Mouse (Mus musculus) adrenal gland, postnatal 4 days (tissue): ENCODE measurements around the gene Arrb1. TPM values are rescaled to one million over a fixed set of nuclear protein-coding genes. Genes with fewer than 3 reads are reported as not detected.
A peak's percentile ranks its signal among the peaks of the same experiment; 100 is the strongest.

ENCODE experiments used
- DNase-seq, 2 experiments: peaks; one replicate each; pipeline ENCODE4 v3.0.0; 2021 to 2022; ENCODE audit warnings: low spot score in 2 of 2, mixed read lengths in 2 of 2
- total RNA-seq, 2 experiments: library from RNA; stranded (reverse); gene quantifications; 2 replicates each; pipeline ENCODE4 v1.2.3; 2021

Arrb1 gene
- total RNA-seq, 2 experiments from 2014 or later = 74.9 to 76.9 TPM

DNA sequence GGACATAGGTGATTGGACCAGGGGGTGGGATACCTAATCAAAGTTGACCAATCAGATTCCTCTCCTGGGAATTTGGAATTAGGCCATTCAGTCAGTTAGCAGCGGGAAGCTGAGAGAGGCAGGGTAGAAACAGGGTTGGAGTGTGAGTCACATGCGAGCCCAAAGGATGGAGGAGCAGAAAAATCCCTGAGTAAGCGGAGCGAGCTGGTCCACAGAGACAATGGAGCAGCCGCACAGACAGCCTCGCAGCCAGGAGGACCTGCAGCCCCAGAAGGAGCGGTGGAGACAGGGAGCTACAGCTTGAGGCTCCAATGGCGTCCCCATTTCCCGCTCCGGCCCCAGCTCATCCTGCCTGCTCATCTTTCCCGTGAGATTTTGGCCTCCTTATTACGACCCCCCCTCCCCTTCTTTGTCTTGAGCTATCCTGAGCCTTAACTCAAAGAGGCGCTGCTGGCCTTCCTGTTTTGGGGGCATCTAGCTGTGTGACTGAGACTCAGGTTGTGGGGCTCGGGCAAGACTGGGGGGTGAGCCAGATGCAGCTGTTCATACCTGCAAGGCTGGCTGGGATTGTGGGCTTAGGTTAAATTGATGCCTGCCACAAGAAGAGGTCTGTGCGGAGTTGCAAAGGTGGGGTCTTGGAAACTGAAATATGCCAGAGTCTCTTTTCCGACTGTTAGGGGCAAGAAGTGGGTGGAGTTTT, 44.4 kb downstream of the Arrb1 start:
- no peak for DNase-seq

DNA sequence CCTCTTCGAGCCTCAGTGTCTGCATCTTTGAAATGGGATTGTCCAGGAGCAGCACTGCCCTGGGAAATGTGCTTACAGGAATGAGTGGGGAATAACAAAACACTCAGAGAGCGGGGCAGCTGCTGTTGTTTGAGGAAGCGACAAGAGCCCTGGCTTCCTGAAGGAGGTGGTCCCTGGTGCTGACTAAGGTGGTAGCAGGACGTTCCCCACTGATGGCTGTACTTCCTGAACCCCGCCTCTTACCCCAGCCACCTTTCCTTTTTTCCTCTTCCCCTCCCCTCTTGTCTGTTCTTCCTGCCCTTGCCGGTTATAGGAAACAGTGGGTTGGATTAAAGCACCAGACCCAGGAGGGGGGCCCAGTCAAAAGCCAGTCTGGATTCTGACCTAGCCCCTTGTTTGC, 45.0 kb downstream of the Arrb1 start:
- no peak for DNase-seq

DNA sequence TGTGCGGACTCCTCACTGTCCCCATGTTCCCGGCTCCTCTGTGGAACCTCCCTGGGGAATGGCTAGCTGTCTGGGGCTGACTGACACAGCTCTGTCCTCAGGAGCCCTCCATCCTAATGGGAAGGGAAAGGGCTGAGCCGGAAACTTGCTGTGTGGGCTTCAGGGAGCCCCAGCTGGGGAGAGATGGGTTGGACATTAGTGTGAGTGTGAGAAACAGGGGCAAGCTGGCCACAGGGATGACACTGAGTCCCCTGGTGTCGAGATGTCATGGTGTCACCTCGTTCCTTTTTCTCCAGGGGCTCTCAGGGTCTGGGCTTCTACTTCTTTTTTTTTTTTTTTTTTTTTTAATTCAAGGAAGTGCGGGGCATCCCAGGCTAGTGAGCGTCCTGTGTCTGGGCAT, 47.0 kb downstream of the Arrb1 start:
- no peak for DNase-seq

- DNase-seq = no peak
Observed at GRCm38 (mm10) chr7:99582867-99583266, 47.6 kb downstream of the Arrb1 start.

GRCm38 (mm10) chr7:99583625-99584024, 48.4 kb downstream of the Arrb1 start:
- DNase-seq = no peak

DNA sequence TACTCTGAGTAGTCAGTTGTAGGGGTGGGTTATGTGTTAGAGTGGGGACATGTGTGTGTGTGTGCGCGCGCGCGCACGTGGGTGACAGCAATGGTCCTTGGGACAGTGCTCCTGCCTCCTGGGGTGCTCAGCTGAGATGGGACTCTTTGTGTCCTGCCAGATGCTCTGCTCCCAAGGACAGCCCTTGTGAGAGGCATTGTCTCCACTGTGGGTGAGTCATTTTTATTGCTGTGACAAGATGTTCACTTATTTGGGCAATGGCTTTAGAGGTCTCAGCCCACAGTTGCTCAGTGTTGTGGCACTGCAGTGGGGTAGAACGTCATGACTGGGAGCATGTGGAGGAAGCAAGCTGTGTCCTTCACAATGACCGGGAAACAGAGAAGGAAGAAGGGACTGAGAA, 50.7 kb downstream of the Arrb1 start:
- DNase-seq = no peak

- DNase-seq = no peak
Observed at GRCm38 (mm10) chr7:99590064-99590463, 54.8 kb downstream of the Arrb1 start.

- DNase-seq = no peak
Observed at GRCm38 (mm10) chr7:99590646-99591045, 55.4 kb downstream of the Arrb1 start.

- DNase-seq = no peak
Observed at GRCm38 (mm10) chr7:99592669-99593068, 57.4 kb downstream of the Arrb1 start.

DNA sequence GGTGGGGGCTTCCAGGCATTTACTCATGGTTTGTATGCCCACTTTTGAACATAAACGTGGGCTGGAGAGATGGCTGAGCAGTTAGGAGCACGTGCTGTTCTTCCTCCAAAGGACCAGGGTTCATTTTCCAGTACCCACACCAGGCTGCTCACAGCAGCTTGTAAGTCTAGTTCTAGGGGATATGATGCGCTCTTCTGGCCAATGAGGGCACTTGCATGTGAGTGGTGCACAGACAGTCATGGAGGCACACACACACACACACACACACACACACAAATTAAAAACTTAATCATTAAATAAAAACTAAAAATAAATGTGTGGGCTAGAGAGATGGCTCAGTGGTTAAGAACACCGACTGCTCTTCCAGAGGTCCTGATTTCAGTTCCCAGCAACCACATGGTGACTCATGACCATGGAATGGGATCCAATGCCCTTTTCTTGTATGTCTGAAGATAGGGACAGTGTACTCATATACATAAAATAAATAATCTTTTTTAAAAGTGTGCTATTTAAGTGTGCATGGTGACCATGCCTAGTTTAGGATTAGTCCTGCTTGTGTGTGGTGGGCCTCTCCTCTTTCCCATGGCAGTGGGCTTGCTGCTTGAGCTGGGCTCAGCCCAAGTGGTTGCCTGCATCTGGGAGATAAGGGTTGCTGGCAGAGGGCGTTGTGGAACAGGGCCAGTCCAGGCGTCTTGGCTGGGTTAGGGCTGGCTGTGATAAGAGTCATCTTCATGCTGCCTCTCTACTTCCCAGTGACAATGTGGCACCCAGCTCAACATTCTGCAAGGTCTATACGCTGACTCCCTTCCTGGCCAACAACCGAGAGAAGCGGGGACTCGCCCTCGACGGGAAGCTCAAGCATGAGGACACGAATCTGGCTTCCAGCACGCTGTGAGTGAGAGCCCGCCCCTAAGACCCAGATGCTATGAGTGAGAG, 58.9 kb downstream of the Arrb1 start:
- DNase-seq = no peak

GRCm38 (mm10) chr7:99598722-99599121, 63.5 kb downstream of the Arrb1 start:
- no peak for DNase-seq

- DNase-seq = no peak
Observed at GRCm38 (mm10) chr7:99603875-99604662, 68.8 kb downstream of the Arrb1 start.

GRCm38 (mm10) chr7:99605058-99605457, 69.8 kb downstream of the Arrb1 start:
- no peak for DNase-seq

GRCm38 (mm10) chr7:99606303-99606702, 71.0 kb downstream of the Arrb1 start:
- no peak for DNase-seq

GRCm38 (mm10) chr7:99606766-99607165, 71.5 kb downstream of the Arrb1 start:
- no peak for DNase-seq

- no peak for DNase-seq
Observed at GRCm38 (mm10) chr7:99607632-99608031, 72.4 kb downstream of the Arrb1 start.

- no peak for DNase-seq
Observed at GRCm38 (mm10) chr7:99618264-99618663, 83.0 kb downstream of the Arrb1 start.

GRCm38 (mm10) chr7:99618860-99619259, 83.6 kb downstream of the Arrb1 start:
- no peak for DNase-seq

DNA sequence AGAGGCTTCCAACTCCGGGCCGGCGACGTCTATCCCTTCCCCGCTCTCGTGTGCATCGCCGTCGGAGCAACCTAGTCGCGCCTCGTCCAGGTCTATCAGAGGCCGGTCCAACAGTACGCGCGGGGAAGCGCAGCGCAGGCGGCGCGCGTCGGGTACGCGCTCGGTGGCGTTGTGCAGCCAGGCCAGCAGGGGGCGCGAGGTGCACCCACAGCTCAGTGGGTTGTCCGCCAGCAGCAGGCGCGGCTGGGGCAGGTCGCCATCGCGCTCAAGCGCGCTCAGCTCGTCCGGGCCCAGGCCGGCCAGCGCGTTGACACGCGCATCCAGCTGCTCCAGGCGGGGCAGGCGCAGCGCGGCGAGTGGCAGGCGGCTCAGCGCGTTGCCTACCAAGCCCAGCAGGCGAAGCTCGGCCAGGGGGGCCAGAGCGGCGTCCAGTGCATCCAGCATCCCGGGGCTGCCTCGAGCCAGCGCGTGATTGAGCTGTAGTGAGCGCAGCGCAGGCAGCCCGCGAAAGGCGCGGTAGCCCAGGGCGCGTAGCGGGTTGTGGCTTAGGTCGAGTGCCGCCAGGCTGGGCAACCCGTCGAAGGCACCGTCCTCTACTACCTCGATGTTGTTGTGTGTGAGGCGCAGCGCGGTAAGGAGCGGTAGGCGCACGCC, 90.6 kb downstream of the Arrb1 start:
- peak; percentile 81 to 86 for DNase-seq

- peak in 1 of 2 experiments; percentile 28 for DNase-seq
Observed at GRCm38 (mm10) chr7:99626376-99627270, 91.4 kb downstream of the Arrb1 start, which contains the start of gene Tpbgl. TSS of gene Tpbgl (minus strand) at chr7:99627103.
